Mouse (Mus musculus) small intestine, adult 2 months (tissue): ENCODE data around the gene Cfap157.

ENCODE experiments used
- CTCF ChIP-seq: fragments of 200-500 bp; IDR thresholded peaks from 2 replicates; pipeline ENCODE4 v1.5.1; 2012; ENCODE audit warnings: low read depth, mild to moderate bottlenecking, control low read depth, inconsistent platforms, low read length, moderate library complexity, mixed read lengths; ENCODE audit not compliant: insufficient replicate concordance, insufficient read length; ENCODE audit errors: extremely low read depth
- POLR2A ChIP-seq: fragments of 200-500 bp; IDR thresholded peaks from 2 replicates; pipeline ENCODE4 v1.6.1; 2012; ENCODE audit warnings: low read depth, mild to moderate bottlenecking, control low read depth, inconsistent platforms, low read length, moderate library complexity

GRCm38 (mm10) chr2:32740916-32741272 lies 43.3 kb downstream of the Cfap157 start, which contains the start of gene 6330409D20Rik:
- TF ChIP-seq CTCF (no peak), POLR2A (no peak)
